Mouse (Mus musculus) forebrain, embryonic 16.5 days (tissue): ENCODE results near the gene Nfkbia. TPM values are rescaled to one million over a fixed set of nuclear protein-coding genes. Genes with fewer than 3 reads are reported as not detected.

Experiments
- ATAC-seq: fragments of 200-750 bp; cut with Nextera tagmentation; 2 replicates; pipeline ENCODE4 v1.8.0; 2017; ENCODE audit warnings: mild to moderate bottlenecking, moderate library complexity
- H3K27ac ChIP-seq: fragments of 300-500 bp; sonication (generic); 2 replicates; pipeline ENCODE4 v1.5.1; 2014; ENCODE audit warnings: low read length, control low read depth
- H3K27me3 ChIP-seq: fragments of 300-500 bp; sonication (generic); replicated peaks from 2 replicates; pipeline ENCODE4 v1.6.1; 2014; ENCODE audit warnings: low read length; ENCODE audit not compliant: control insufficient read depth, insufficient read depth
- H3K36me3 ChIP-seq: fragments of 300-500 bp; sonication (generic); 2 replicates; pipeline ENCODE4 v1.6.1; 2014; ENCODE audit not compliant: control insufficient read depth, insufficient read depth
- H3K4me1 ChIP-seq: fragments of 300-500 bp; sonication (generic); replicated peaks from 2 replicates; pipeline ENCODE4 v1.6.1; 2014; ENCODE audit warnings: low read length; ENCODE audit not compliant: control insufficient read depth, insufficient read depth
- H3K4me2 ChIP-seq: fragments of 300-500 bp; sonication (generic); 2 replicates; pipeline ENCODE4 v1.6.1; 2014; ENCODE audit warnings: mild to moderate bottlenecking, low read length, control low read depth
- H3K4me3 ChIP-seq: fragments of 300-500 bp; sonication (generic); replicated peaks from 2 replicates; pipeline ENCODE4 v1.5.1; 2014; ENCODE audit warnings: mild to moderate bottlenecking, low read length, control low read depth
- H3K9ac ChIP-seq: fragments of 300-500 bp; sonication (generic); replicated peaks from 2 replicates; pipeline ENCODE4 v1.6.1; 2014; ENCODE audit warnings: low read depth, low read length, control low read depth
- H3K9me3 ChIP-seq: fragments of 300-500 bp; sonication (generic); 2 replicates; pipeline ENCODE4 v1.6.1; 2016; ENCODE audit warnings: low read length; ENCODE audit not compliant: control insufficient read depth
- WGBS: fragments of 180-500 bp; shearing (Covaris S2); extraction: QIAGEN DNeasy Blood & Tissue Kit; methylation state at CpG from one replicate; pipeline ENCODE4 v1.1.7; 2014; 5-methylcytosine and 5-hydroxymethylcytosine counted together
- polyA plus RNA-seq: library from polyadenylated mRNA; unstranded; fragments of >200 nt; fragmentation: Nextera tagmentation; extraction: Ambion mirVana; gene quantifications from 2 replicates; pipeline ENCODE4 v1.2.1, GENCODE M21; 2015

Gene Nfkbia
- polyA plus RNA-seq, 1 experiment from 2014 or later = 58.5 TPM

GRCm38 (mm10) chr12:55462456-55462855 lies 30.0 kb downstream of the Nfkbia start:
- Histone ChIP-seq H3K4me2 (no peak overlapping the region), H3K9ac (no peak overlapping the region), H3K4me3 (no peak overlapping the region), H3K9me3 (no peaks in the 10 kb centered on the region), H3K27me3 (no peaks in the 10 kb centered on the region), H3K4me1 (peaks cover 33% of the 10 kb centered on the region), H3K36me3 (no peaks in the 10 kb centered on the region), H3K27ac (no peak overlapping the region)
- WGBS = 83% methylated on average over 6 of the region's 6 CpGs
- ATAC-seq = no peak

DNA sequence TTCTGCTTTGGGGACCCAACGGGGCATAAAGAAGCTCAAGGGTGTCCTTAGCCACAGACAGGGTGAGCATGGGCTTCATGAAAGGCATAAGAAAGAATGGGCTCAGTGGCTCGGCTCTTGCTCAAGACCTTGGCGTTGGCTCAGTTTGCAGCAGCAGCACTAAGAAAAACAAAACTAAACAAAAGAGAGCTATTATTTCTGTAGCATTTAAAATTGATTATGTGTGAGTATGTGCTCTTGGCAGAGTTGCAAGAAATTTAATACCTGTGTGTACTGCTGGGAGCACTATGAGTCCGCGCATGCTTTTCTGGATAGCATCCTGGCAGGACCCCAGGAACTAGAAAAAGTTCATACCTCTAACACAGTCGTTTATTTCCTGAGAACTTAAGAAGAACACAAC lies 30.7 kb downstream of the Nfkbia start:
- Histone ChIP-seq H3K9me3 (no peaks in the 10 kb centered on the region), H3K27ac (no peak overlapping the region), H3K27me3 (no peaks in the 10 kb centered on the region), H3K4me3 (no peak overlapping the region), H3K36me3 (no peaks in the 10 kb centered on the region), H3K4me1 (peaks cover 33% of the 10 kb centered on the region), H3K9ac (no peak overlapping the region), H3K4me2 (no peak overlapping the region)
- 77% methylated on average over 6 of the region's 6 CpGs for WGBS
- no peak for ATAC-seq

DNA sequence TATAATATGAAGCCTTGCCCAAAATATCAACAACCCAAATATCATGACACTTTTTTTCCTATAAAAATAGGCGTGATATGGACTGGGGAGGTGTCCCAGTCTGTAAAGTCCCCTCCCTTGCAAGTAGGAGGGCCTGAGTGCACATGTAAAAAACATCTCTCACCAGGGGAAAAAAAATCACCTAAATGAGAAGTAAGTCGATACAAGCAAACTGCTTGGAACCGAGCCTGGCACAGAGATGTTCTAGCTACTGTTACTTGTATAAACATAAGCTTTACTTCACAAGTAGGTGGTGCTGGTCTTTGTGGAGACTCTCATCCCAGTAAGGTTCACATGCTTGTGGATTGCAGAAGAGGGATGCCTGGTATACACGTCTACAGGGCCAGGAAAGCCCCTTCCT lies 31.5 kb downstream of the Nfkbia start:
- Histone ChIP-seq H3K36me3 (no peaks in the 10 kb centered on the region), H3K4me1 (peaks cover 24% of the 10 kb centered on the region), H3K27me3 (no peaks in the 10 kb centered on the region), H3K4me2 (no peak overlapping the region), H3K27ac (no peak overlapping the region), H3K4me3 (no peak overlapping the region), H3K9ac (no peak overlapping the region), H3K9me3 (no peaks in the 10 kb centered on the region)
- no peak for ATAC-seq
- 74% methylated on average over 4 of the region's 4 CpGs for WGBS

DNA sequence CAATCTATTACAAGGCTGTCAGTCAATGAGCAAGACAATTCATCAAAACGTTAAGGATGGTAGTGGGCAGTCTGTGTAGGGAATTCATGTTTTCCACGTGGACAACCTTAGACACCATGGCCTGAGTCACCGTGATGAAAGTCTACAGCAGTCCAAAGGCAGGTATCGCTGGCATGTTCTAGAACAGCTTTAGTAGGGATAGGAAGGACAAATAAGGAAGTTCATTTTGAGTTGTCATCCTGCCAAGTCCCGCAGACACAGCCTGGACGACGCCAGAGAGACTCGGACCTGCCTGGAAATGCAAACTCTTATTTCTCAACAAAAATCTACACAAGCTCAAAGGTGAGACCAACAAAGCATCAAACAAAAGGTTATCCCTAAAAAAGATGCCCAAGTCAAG lies 32.7 kb downstream of the Nfkbia start:
- ATAC-seq = no peak
- H3K9me3 ChIP-seq = no peaks in the 10 kb centered on the region

GRCm38 (mm10) chr12:55456893-55457292 lies 35.6 kb downstream of the Nfkbia start:
- no peak for ATAC-seq
- Histone ChIP-seq H3K36me3 (no peaks in the 10 kb centered on the region), H3K4me1 (no peaks in the 10 kb centered on the region; the same call in 1 of the 2 replicates), H3K4me3 (no peak overlapping the region), H3K4me2 (no peak overlapping the region), H3K9ac (no peak overlapping the region), H3K27ac (no peak overlapping the region), H3K27me3 (no peaks in the 10 kb centered on the region), H3K9me3 (no peaks in the 10 kb centered on the region)
- whole genome bisulfite sequencing = 85% methylated on average over 5 of the region's 5 CpGs

More for the DNA sequence above, 32.7 kb downstream of the Nfkbia start:
- Histone ChIP-seq H3K4me2 (no peak overlapping the region), H3K4me1 (peaks cover 14% of the 10 kb centered on the region), H3K36me3 (no peaks in the 10 kb centered on the region), H3K9ac (no peak overlapping the region), H3K27ac (no peak overlapping the region), H3K27me3 (no peaks in the 10 kb centered on the region), H3K4me3 (no peak overlapping the region)
- 83% methylated on average over 8 of the region's 8 CpGs for WGBS

DNA sequence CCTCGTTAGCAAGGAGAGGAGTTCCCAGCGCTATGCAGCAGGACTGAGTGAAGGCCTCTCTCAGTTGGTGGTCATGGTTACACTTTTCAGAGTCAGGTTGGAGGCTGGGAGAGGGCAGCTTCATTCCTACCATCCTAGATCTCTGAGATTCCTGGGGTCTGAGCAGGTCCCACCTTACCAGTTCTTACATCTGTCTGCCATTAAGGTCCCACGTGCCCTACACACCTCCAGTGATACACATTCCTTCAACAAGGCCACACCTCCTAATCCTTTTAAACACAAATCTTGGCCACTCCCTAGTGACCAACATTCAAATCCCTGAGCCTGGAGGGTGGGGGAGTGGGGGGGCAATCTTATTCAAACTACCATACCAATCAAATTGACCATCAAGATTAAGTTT lies 36.3 kb downstream of the Nfkbia start:
- no peaks in the 10 kb centered on the region for H3K27me3 ChIP-seq
- no peak overlapping the region for H3K4me2 ChIP-seq
- H3K4me3 ChIP-seq = no peak overlapping the region
- no peak overlapping the region for H3K27ac ChIP-seq
- H3K9me3 ChIP-seq = no peaks in the 10 kb centered on the region
- WGBS = 54% methylated on average over 3 of the region's 3 CpGs
- no peaks in the 10 kb centered on the region for H3K36me3 ChIP-seq
- no peaks in the 10 kb centered on the region; the same call in 1 of the 2 replicates for H3K4me1 ChIP-seq
- no peak overlapping the region for H3K9ac ChIP-seq
- no peak for ATAC-seq

DNA sequence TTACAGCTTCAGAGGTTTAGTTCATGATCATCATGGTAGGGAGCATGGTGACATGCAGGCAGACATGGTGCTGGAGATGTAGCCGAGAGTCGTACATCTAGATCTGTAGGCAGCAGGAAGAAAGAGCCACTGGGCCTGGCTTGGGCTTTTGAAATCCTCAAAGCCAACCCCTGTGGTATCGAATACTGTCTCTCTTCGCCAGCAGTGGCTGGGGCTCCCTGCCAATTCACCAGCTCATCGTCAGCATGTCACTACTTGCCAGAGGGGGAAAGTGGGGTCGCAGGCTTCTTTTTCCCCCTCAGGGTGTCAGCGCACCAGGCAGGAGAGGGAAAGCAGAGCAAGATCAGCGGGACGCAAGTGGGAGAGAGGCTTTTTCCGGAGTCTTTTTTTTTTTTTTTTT lies 37.2 kb downstream of the Nfkbia start:
- no peak for ATAC-seq
- Histone ChIP-seq H3K4me1 (no peaks in the 10 kb centered on the region; the same call in 1 of the 2 replicates), H3K9me3 (no peaks in the 10 kb centered on the region), H3K27ac (no peak overlapping the region), H3K4me3 (no peak overlapping the region), H3K4me2 (no peak overlapping the region), H3K36me3 (no peaks in the 10 kb centered on the region), H3K9ac (no peak overlapping the region), H3K27me3 (no peaks in the 10 kb centered on the region)
- WGBS = 56% methylated on average over 9 of the region's 10 CpGs

DNA sequence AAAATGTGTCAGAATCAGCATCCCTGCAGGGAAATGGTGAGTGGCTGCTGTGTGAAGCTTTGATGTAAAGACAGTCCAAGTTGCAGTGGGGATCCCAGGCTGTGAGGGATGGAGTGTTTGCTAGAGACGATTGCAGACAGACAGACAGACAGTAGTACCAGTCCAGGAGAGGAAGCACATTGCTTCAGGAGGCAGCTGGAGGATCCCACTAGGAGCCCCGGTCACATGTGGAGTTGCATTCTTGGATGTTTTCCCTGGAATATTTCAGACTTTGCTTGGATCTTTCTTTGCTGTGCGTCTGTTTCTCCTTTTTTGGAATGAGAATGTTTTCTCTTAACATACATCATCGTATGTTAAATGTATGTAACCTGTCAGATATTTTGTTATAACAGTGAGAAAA lies 38.5 kb downstream of the Nfkbia start:
- Histone ChIP-seq H3K36me3 (no peaks in the 10 kb centered on the region), H3K4me2 (no peak overlapping the region), H3K27me3 (no peaks in the 10 kb centered on the region), H3K27ac (no peak overlapping the region), H3K9ac (no peak overlapping the region), H3K4me1 (no peaks in the 10 kb centered on the region; the same call in 1 of the 2 replicates), H3K9me3 (no peaks in the 10 kb centered on the region), H3K4me3 (no peak overlapping the region)
- WGBS = 66% methylated on average over 4 of the region's 4 CpGs
- no peak for ATAC-seq

DNA sequence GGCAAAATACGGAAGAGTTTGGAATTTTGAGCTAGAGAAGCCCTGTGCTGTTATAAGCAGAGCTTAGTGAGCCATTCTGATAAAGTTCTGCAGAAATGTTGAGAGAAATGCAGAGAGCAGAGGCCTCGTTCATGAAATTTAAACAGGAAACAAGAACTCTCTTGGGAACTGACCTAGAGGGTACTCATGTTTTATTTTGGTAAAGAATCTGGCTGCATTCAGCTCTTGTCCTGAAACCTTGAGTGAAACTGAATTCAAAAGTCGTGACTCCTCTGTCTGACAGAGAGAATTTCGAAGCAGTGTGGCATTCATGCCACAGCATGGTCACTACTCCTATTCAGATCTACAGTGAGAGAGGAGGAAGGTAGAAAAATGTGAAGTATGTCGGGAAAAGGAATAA lies 39.6 kb downstream of the Nfkbia start:
- H3K4me1 ChIP-seq = no peaks in the 10 kb centered on the region; the same call in 1 of the 2 replicates
- no peaks in the 10 kb centered on the region for H3K27me3 ChIP-seq
- no peaks in the 10 kb centered on the region for H3K36me3 ChIP-seq
- no peak overlapping the region for H3K9ac ChIP-seq
- 60% methylated on average over 5 of the region's 5 CpGs for WGBS
- no peak overlapping the region for H3K4me3 ChIP-seq
- ATAC-seq = no peak
- H3K4me2 ChIP-seq = no peak overlapping the region
- no peak overlapping the region for H3K27ac ChIP-seq
- H3K9me3 ChIP-seq = no peaks in the 10 kb centered on the region

GRCm38 (mm10) chr12:55450421-55450820 lies 42.0 kb downstream of the Nfkbia start:
- Histone ChIP-seq H3K9me3 (no peaks in the 10 kb centered on the region), H3K9ac (no peak overlapping the region), H3K27me3 (no peaks in the 10 kb centered on the region), H3K27ac (no peak overlapping the region), H3K4me3 (no peak overlapping the region), H3K36me3 (no peaks in the 10 kb centered on the region), H3K4me1 (peaks cover 19% of the 10 kb centered on the region), H3K4me2 (no peak overlapping the region)
- 69% methylated on average over 16 of the region's 16 CpGs for WGBS
- no peak for ATAC-seq
